Mouse (Mus musculus) CD4-positive, CD25-positive, alpha-beta regulatory T cell, adult 4 months (primary cell): ENCODE results near the gene Pde8b. TPM values are rescaled to one million over a fixed set of nuclear protein-coding genes. Genes with fewer than 3 reads are reported as not detected.
A peak's percentile ranks its signal among the peaks of the same experiment; 100 is the strongest.

Experiments
- ATAC-seq: one replicate; pipeline ENCODE4 v1.8.0; 2017
- polyA plus RNA-seq, 2 experiments: library from polyadenylated mRNA; unstranded; fragments of 100-300 nt; shearing (Covaris generic); gene quantifications; one replicate each; pipeline ENCODE4 v1.2.1; 2017

Gene Pde8b
- polyA plus RNA-seq, 2 experiments from 2014 or later = 0.74 to 1.8 TPM

DNA sequence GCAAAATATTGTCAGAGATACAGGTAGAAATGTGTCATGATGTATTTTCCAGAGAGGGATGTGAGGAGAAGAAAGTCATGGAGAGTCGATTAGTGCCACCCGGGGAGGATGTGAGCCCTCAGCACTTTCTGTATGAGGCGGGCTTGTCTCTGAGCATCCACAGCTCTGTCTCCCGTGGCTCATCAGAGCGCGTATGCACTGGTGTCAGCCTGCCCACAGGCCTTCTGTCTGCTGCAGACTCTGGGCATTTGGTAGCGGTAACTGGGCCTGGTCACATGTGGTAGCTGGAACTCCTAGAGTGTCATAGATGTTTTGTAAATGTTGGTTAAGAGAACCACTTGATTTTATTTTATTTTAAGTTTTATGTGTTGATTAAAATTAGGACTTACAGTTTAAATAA, 240.9 kb downstream of the Pde8b start:
- ATAC-seq = no peak

DNA sequence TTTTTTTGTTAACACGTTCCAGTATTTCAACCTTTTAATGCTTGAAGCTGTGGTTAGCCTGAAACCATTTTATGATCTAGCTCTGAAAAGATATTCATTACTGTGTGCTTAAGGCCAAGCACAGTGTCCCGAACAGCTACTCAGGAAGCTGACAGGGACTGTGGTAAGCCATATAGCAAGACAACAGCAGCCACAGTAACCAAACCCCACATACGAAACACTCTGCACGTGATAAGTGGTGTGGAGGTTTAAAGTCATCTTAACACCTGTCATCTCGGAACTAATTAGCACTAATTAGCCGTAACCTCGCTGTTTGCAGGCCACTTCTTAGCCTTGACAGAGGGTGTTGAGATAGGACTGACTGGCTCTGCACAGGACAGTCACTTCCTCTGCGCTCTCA, 242.9 kb downstream of the Pde8b start:
- peak; percentile 63 for ATAC-seq

DNA sequence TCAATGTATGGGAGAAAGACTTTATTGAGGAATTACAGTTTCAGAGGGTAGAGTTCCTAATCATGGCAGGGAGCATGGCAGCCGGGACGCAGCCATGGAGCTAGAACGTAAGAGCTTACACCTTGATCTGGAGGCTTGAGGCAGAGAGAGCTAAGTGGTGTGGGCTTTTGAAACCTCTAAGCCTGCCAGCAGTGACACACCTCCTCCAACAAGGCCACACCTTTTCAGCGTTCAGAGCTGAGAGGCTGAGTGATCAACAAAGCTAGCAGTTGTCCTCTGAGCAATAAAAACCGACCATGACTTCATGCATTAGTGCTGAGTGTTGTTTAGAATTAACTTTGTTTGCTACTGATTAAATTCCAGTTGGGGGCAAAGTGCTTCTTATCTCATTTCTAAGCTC, 259.6 kb downstream of the Pde8b start:
- ATAC-seq = no peak

DNA sequence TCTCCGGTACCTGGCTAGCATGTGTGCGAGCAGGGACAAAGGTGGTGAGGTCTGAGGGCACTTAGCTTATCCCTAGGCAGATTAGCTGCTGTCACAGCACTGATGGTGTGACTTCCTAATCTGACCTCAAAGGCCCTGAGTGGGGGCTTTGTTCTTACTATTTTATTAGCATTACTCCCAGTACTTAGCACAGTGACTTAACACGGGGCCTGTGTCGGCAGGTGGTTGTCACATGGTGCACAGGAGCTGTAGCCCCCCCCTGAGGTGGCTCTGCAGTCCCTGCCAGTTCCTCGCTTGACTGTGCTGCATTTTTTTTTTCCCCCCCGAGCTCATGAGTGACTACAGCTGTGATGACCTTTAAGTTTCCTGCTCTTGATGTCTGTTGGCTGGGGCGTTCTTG, 271.1 kb downstream of the Pde8b start:
- peak; percentile 19 for ATAC-seq

DNA sequence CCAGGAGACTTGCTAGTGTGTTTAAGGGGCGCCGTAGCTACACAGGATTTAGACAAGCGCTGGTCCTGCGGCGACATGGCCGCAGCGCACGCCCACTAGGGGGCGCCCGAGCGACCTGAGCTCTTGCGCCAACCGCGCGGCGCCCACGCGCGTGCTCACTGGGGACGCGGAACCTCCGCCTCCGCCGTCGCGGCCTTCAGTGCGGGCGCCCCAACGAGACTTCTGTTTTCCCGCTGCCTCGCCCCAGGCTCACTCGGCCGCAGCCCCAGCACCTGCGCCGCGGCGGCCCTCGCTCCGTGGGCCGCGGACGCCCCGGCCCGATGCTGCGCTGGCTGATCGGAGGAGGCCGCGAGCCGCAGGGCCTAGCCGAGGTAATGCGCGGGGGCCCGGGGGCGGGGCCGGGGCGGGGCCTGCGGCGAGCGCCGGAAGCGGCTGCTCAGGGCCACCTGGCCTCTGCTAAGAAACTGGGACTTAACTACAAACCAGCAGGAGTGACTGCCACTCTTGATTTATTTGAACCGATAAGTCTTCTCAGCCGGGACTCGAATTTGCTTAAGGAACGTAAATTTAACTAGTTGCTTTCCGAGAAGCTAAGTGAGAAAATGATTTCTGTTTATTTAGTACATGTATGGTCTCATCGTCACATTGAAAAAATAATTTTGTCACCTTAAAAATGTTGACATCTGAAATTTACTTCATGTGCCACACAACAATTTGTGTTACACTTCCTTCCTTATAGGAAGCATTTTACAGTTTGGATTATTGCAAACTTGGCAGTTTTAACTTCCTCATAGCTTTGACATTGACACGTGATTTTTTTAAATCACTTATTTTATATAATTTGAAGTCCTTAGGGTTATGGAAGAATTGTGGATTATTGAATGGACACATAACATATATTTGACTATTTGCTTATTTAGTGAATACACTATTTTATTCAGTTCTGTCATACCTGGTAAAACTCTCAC, 273.6 kb downstream of the Pde8b start, which contains the start of gene Wdr41:
Wdr41 (plus strand) TSS at position 126 of the 968 bp plus-strand sequence.
- ATAC-seq = peak; percentile 86

DNA sequence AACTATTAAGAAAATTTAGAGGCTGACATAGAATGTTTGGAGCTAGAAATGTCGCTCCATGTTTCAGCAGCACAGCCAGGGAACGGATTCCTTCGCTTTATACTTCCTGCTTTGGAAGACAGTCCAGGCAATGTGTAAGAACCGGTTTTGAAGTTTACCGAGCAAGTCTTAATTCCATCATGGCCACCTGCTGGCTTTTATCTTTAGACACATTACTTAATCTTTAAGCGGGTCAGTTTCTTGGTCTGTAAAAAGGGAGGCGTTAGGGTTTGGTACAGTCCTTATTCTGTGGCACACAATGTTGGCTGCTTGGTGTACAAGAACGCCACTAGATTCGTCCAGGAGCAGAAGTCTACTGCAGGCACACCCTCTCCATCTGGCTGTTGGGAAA, 274.3 kb downstream of the Pde8b start:
- ATAC-seq = no peak

Other genes starting within 250 kb of the Pde8b start
- gene Zbed3, start 73.3 kb upstream of the Pde8b start, polyA plus RNA-seq = 1 to 10 TPM in 1 of 2 experiments, under 1 TPM in 1; 0.62 to 1.1 TPM
- 10 to 100 TPM in 1 of 2 experiments, 1 to 10 TPM in 1; 9.9 to 13.6 TPM for gene Aggf1, start 125.0 kb upstream of the Pde8b start, polyA plus RNA-seq
- not detected for gene Crhbp, start 194.6 kb upstream of the Pde8b start, polyA plus RNA-seq
- not detected for gene S100z, start 228.4 kb upstream of the Pde8b start, polyA plus RNA-seq